Mouse (Mus musculus): Measurements from ENCODE around the gene Uvssa.

- TF ChIP-seq CTCF (IDR thresholded peaks at IDR 0.05; ENCODE audit: control insufficient read depth, insufficient read depth, insufficient replicate concordance, low read depth, low read length) (no peak), POLR2A (IDR thresholded peaks at IDR 0.05; ENCODE audit: control insufficient read depth, low read depth, low read length) (no peak)
Measured at GRCm38 (mm10) chr5:33351556-33352272, 26.6 kb upstream of the Uvssa start.
